ENCODE assay signal across 8 mouse cellular contexts in genomic region chr17:25773549-25774120, GRCm38 (mm10). TPM values are rescaled to one million over a fixed set of nuclear protein-coding genes. Genes with fewer than 3 reads are reported as not detected.
DNase-seq lines count a peak whose midpoint lies in the region; ATAC-seq lines count a peak whose summit lies in the region.

Gene Narfl (plus strand): TSS chr17:25773776.

- H3K9me3 ChIP-seq in lung, embryonic 16.5 days (ENCODE audit: control insufficient read depth, low read length), result no peaks in the 10 kb centered on the region

- WGBS in lung, embryonic 16.5 days, result under 1% methylated on average over 37 of the region's 37 CpGs

- no peaks in the 10 kb centered on the region for H3K27me3 ChIP-seq in lung, embryonic 16.5 days (ENCODE audit: control insufficient read depth, insufficient read depth, low read depth, low read length)

- peak within 1 kb of the TSS; percentile 84 for H3K9ac ChIP-seq in lung, embryonic 16.5 days (ENCODE audit: low read length)

- peak; percentile 89 for DNase-seq in MEL-GATA-1-ER (ENCODE audit: extremely low read depth, low read depth)
- DNase-seq in cerebellum, adult 8-10 months, result peak; percentile 99
- peak; percentile 98 for DNase-seq in forelimb bud, embryonic 11.5 days (ENCODE audit: low read depth, low spot score)
- DNase-seq in layer of hippocampus, adult 9-10 months (ENCODE audit: low spot score), result peak; percentile 97
- peak; percentile 95 for DNase-seq in ovary, postnatal 10 days (ENCODE audit: low spot score)
- peak; percentile 92 to 99 for DNase-seq in thymus, postnatal 10 days (ENCODE audit: low spot score in 2 of 2)

- H3K27ac ChIP-seq in lung, embryonic 16.5 days (ENCODE audit: low read length), result no peak within 1 kb of the TSS

- H3K36me3 ChIP-seq in lung, embryonic 16.5 days (ENCODE audit: control insufficient read depth, insufficient read depth, low read length), result 0 out of 2 replicates have a peak, but pooled peaks cover 2% of the 10 kb centered on the region

- H3K4me3 ChIP-seq in lung, embryonic 16.5 days (ENCODE audit: low read length), result peak within 1 kb of the TSS; percentile 64

- ATAC-seq in hematopoietic stem cell, adult 5-6 weeks (replicated peaks in 1 of 2; ENCODE audit: insufficient read depth in 1 of 2, low FRiP score in 2 of 2, low TSS enrichment in 1 of 2, low read depth in 1 of 2, poor library complexity in 2 of 2, severe bottlenecking in 2 of 2), result peak; percentile 92 to 94
- peak; percentile 92 for ATAC-seq in lung, embryonic 16.5 days (ENCODE audit: low read depth)

- H3K4me1 ChIP-seq in lung, embryonic 16.5 days (replicated peaks; ENCODE audit: control insufficient read depth, insufficient read depth, low read length), result peaks cover 7% of the 10 kb centered on the region

- peak within 1 kb of the TSS; percentile 88 for H3K4me2 ChIP-seq in lung, embryonic 16.5 days (ENCODE audit: low read depth, low read length)

RNA-seq across cellular contexts. Expression of gene Narfl, which starts in this region (rescaled TPM):
- 13.4 and 21.5 TPM in 2 replicates for total RNA-seq in hematopoietic stem cell, adult 5-6 weeks (2017)
- 27.8 and 30.9 TPM in 2 replicates for polyA plus RNA-seq in lung, embryonic 16.5 days (2015; fragmentation: Nextera tagmentation; extraction: Ambion mirVana)
